Mouse (Mus musculus) MEL (cell line): ENCODE results near the gene Rpa1. TPM values are rescaled to one million over a fixed set of nuclear protein-coding genes. Genes with fewer than 3 reads are reported as not detected.

Experiments
- DNase-seq: peaks from one replicate; pipeline ENCODE4 v3.0.0; 2011; ENCODE audit warnings: low read depth, low spot score
- H3K27ac ChIP-seq: 2 replicates; pipeline ENCODE4 v1.5.1; 2012; ENCODE audit warnings: low read depth, mild to moderate bottlenecking, control low read depth, low read length, moderate library complexity; ENCODE audit not compliant: control insufficient read depth
- H3K27me3 ChIP-seq, 2 experiments: fragments of 150-350 bp in 1 of 2; sonication (generic) in 1 of 2; 2 replicates each; pipeline ENCODE4 v1.6.1; 2012; ENCODE audit warnings: low read length in 2 of 2, mild to moderate bottlenecking in 2 of 2, improper control_type of control experiment in 1 of 2, moderate library complexity in 1 of 2; ENCODE audit not compliant: insufficient read depth in 2 of 2, control insufficient read depth in 1 of 2
- H3K36me3 ChIP-seq, 2 experiments: 2 replicates each; pipeline ENCODE4 v1.6.1; 2012 to 2014; ENCODE audit warnings: low read length in 2 of 2, improper control_type of control experiment in 1 of 2, inconsistent platforms in 1 of 2, mild to moderate bottlenecking in 1 of 2; ENCODE audit not compliant: insufficient read depth in 2 of 2, control insufficient read depth in 1 of 2
- H3K4me1 ChIP-seq, 2 experiments: fragments of 150-350 bp in 1 of 2; sonication (generic) in 1 of 2; 2 replicates each; pipeline ENCODE4 v1.6.1; 2012; ENCODE audit warnings: low read length in 2 of 2, improper control_type of control experiment in 1 of 2, mild to moderate bottlenecking in 1 of 2; ENCODE audit not compliant: insufficient read depth in 2 of 2, control insufficient read depth in 1 of 2
- H3K4me3 ChIP-seq, 2 experiments: fragments of 150-350 bp in 1 of 2; sonication (generic) in 1 of 2; 2 replicates each; pipeline ENCODE4 v1.5.1; 2012; ENCODE audit warnings: low read depth in 2 of 2, low read length in 2 of 2, mild to moderate bottlenecking in 2 of 2, moderate library complexity in 2 of 2, control low read depth in 1 of 2, improper control_type of control experiment in 1 of 2; ENCODE audit not compliant: control insufficient read depth in 1 of 2, insufficient read depth in 1 of 2
- H3K79me2 ChIP-seq: 2 replicates; pipeline ENCODE4 v1.6.1; 2012; ENCODE audit warnings: mild to moderate bottlenecking, low read length, moderate library complexity; ENCODE audit not compliant: control insufficient read depth, poor library complexity, insufficient read depth
- H3K9ac ChIP-seq: 2 replicates; pipeline ENCODE4 v1.6.1; 2012; ENCODE audit warnings: low read depth, mild to moderate bottlenecking, control low read depth, low read length, moderate library complexity; ENCODE audit not compliant: control insufficient read depth, poor library complexity, severe bottlenecking
- H3K9me3 ChIP-seq: fragments of 150-350 bp; sonication (generic); replicated peaks from 2 replicates; pipeline ENCODE4 v1.6.1; 2012; ENCODE audit warnings: mild to moderate bottlenecking, low read length, improper control_type of control experiment, moderate library complexity; ENCODE audit not compliant: insufficient read depth
- BHLHE40 ChIP-seq: IDR thresholded peaks from 2 replicates; pipeline ENCODE4 v1.6.1; 2012; ENCODE audit warnings: low read depth, mild to moderate bottlenecking, inconsistent platforms, low read length, improper control_type of control experiment, borderline replicate concordance
- CHD1 ChIP-seq: IDR thresholded peaks from 2 replicates; pipeline ENCODE4 v1.6.1; 2012; ENCODE audit warnings: low read depth, mild to moderate bottlenecking, inconsistent platforms, low read length, improper control_type of control experiment
- CHD2 ChIP-seq: IDR thresholded peaks from 2 replicates; pipeline ENCODE4 v1.6.1; 2011; ENCODE audit warnings: low read length, improper control_type of control experiment
- E2F4 ChIP-seq: IDR thresholded peaks from 2 replicates; pipeline ENCODE4 v1.6.1; 2011; ENCODE audit warnings: low read depth, low read length, improper control_type of control experiment, borderline replicate concordance
- GATA1 ChIP-seq: IDR thresholded peaks from 2 replicates; pipeline ENCODE4 v1.6.1; 2011; ENCODE audit warnings: low read depth, low read length, improper control_type of control experiment
- JUND ChIP-seq: IDR thresholded peaks from 2 replicates; pipeline ENCODE4 v1.6.1; 2011; ENCODE audit warnings: low read depth, mild to moderate bottlenecking, improper control_type of control experiment, low read length
- KAT2A ChIP-seq: conservative IDR thresholded peaks from 2 replicates; pipeline ENCODE4 v1.6.1; 2012; ENCODE audit warnings: low read depth, low read length, improper control_type of control experiment, inconsistent platforms
- MAZ ChIP-seq: IDR thresholded peaks from 2 replicates; pipeline ENCODE4 v1.6.1; 2012; ENCODE audit warnings: low read depth, mild to moderate bottlenecking, inconsistent platforms, low read length, improper control_type of control experiment
- MXI1 ChIP-seq: IDR thresholded peaks from 2 replicates; pipeline ENCODE4 v1.6.1; 2011; ENCODE audit warnings: mild to moderate bottlenecking, low read depth, low read length, improper control_type of control experiment
- MYB ChIP-seq: IDR thresholded peaks from 2 replicates; pipeline ENCODE4 v1.6.1; 2011; ENCODE audit warnings: mild to moderate bottlenecking, low read depth, low read length, improper control_type of control experiment
- MYC ChIP-seq: IDR thresholded peaks from 2 replicates; pipeline ENCODE4 v1.6.1; 2011; ENCODE audit warnings: low read depth, mild to moderate bottlenecking, low read length, improper control_type of control experiment, moderate library complexity
- NRF1 ChIP-seq: IDR thresholded peaks from 2 replicates; pipeline ENCODE4 v1.6.1; 2014; ENCODE audit warnings: low read depth, mild to moderate bottlenecking, inconsistent platforms, low read length, improper control_type of control experiment, moderate library complexity; ENCODE audit not compliant: poor library complexity, insufficient read depth, severe bottlenecking
- POLR2AphosphoS2 ChIP-seq: IDR thresholded peaks from 2 replicates; pipeline ENCODE4 v1.6.1; 2011; ENCODE audit warnings: low read length, improper control_type of control experiment
- POLR2AphosphoS5 ChIP-seq: IDR thresholded peaks from 2 replicates; pipeline ENCODE4 v1.6.1; 2012; ENCODE audit warnings: low read depth, borderline replicate concordance, mild to moderate bottlenecking, inconsistent platforms, low read length, moderate library complexity, mixed read lengths
- RAD21 ChIP-seq: IDR thresholded peaks from 2 replicates; pipeline ENCODE4 v1.6.1; 2011; ENCODE audit warnings: mild to moderate bottlenecking, low read depth, low read length, improper control_type of control experiment
- RCOR1 ChIP-seq: IDR thresholded peaks from 2 replicates; pipeline ENCODE4 v1.6.1; 2012; ENCODE audit warnings: low read depth, mild to moderate bottlenecking, inconsistent platforms, low read length, improper control_type of control experiment
- SIN3A ChIP-seq: IDR thresholded peaks from 2 replicates; pipeline ENCODE4 v1.6.1; 2012; ENCODE audit warnings: low read length, improper control_type of control experiment, inconsistent platforms
- SMC3 ChIP-seq: IDR thresholded peaks from 2 replicates; pipeline ENCODE4 v1.6.1; 2011; ENCODE audit warnings: low read depth, low read length, improper control_type of control experiment
- TBP ChIP-seq: IDR thresholded peaks from 2 replicates; pipeline ENCODE4 v1.8.0; 2011; ENCODE audit warnings: low read depth, low read length, improper control_type of control experiment
- TCF12 ChIP-seq: IDR thresholded peaks from 2 replicates; pipeline ENCODE4 v1.6.1; 2014; ENCODE audit warnings: low read depth, mild to moderate bottlenecking, inconsistent platforms, low read length, improper control_type of control experiment, moderate library complexity
- UBTF ChIP-seq: IDR thresholded peaks from 2 replicates; pipeline ENCODE4 v1.6.1; 2012; ENCODE audit warnings: low read depth, mild to moderate bottlenecking, inconsistent platforms, low read length, improper control_type of control experiment, moderate library complexity, borderline replicate concordance; ENCODE audit not compliant: insufficient read depth
- USF1 ChIP-seq: IDR thresholded peaks from 2 replicates; pipeline ENCODE4 v1.6.1; 2014; ENCODE audit warnings: low read depth, mild to moderate bottlenecking, inconsistent platforms, low read length, improper control_type of control experiment, moderate library complexity
- ZC3H11A ChIP-seq: IDR thresholded peaks from 2 replicates; pipeline ENCODE4 v1.6.1; 2012; ENCODE audit warnings: low read depth, mild to moderate bottlenecking, inconsistent platforms, low read length, improper control_type of control experiment
- ZKSCAN1 ChIP-seq: IDR thresholded peaks from 2 replicates; pipeline ENCODE4 v1.6.1; 2012; ENCODE audit warnings: low read depth, mild to moderate bottlenecking, inconsistent platforms, low read length, improper control_type of control experiment, moderate library complexity
- polyA plus RNA-seq, 2 experiments: library from polyadenylated mRNA; stranded (reverse) in 1 of 2; unstranded in 1 of 2; fragments of >175 nt in 1 of 2; fragments of >200 nt in 1 of 2; gene quantifications; 2 replicates each; pipeline versions ENCODE4 v1.2.1 to v1.2.4; 2012; ENCODE audit warnings: low replicate concordance in 2 of 2, low read depth in 1 of 2; ENCODE audit not compliant: insufficient read length in 2 of 2, insufficient read depth in 1 of 2, missing spikeins in 1 of 2
- total RNA-seq: library from RNA; depleted of rRNA; stranded (reverse); fragments of 300-350 nt; gene quantifications from 2 replicates; pipeline ENCODE4 v1.2.3, GENCODE M21; 2012

Rpa1 gene
- total and polyA plus RNA-seq, 3 experiments = 179 to 481 (median 242) TPM

GRCm38 (mm10) chr11:75275035-75275434 lies 73.1 kb downstream of the Rpa1 start:
- no peaks in the 10 kb centered on the region for H3K9me3 ChIP-seq
- H3K79me2 ChIP-seq = no peaks in the 10 kb centered on the region
- no peak overlapping the region for H3K4me3 ChIP-seq
- H3K9ac ChIP-seq = no peak overlapping the region
- no peak overlapping the region for H3K27ac ChIP-seq
- TF ChIP-seq POLR2AphosphoS2 = no peak
- no peak for TF ChIP-seq MYC
- no peak for TF ChIP-seq SIN3A
- TF ChIP-seq TBP = no peak
- TF ChIP-seq RCOR1 = no peak
- TF ChIP-seq MXI1 = no peak
- TF ChIP-seq NRF1 = no peak
- no peak for TF ChIP-seq CHD2
- TF ChIP-seq POLR2AphosphoS5 = no peak
- TF ChIP-seq MYB = no peak
- TF ChIP-seq KAT2A = no peak
- H3K27me3 ChIP-seq = no peaks in the 10 kb centered on the region
- no peak for DNase-seq
- H3K36me3 ChIP-seq = peaks cover 0 to 13% of the 10 kb centered on the region in 2 experiments; a peak in 2 of 4 replicates
- H3K4me1 ChIP-seq = peaks cover 2 to 22% of the 10 kb centered on the region in 2 experiments

GRCm38 (mm10) chr11:75273466-75273865 lies 74.7 kb downstream of the Rpa1 start:
- Histone ChIP-seq H3K36me3 (peaks cover 0 to 17% of the 10 kb centered on the region in 2 experiments; a peak in 2 of 4 replicates), H3K9ac (no peak overlapping the region)
- no peak for TF ChIP-seq ZKSCAN1
- no peak for TF ChIP-seq E2F4
- TF ChIP-seq BHLHE40 = no peak
- TF ChIP-seq CHD1 = no peak
- no peak for TF ChIP-seq GATA1
- no peak for TF ChIP-seq NRF1
- TF ChIP-seq POLR2AphosphoS5 = no peak
- TF ChIP-seq UBTF = no peak
- TF ChIP-seq ZC3H11A = no peak
- TF ChIP-seq SMC3 = no peak
- TF ChIP-seq TCF12 = no peak
- TF ChIP-seq RCOR1 = no peak
- no peak for TF ChIP-seq USF1
- TF ChIP-seq TBP = no peak
- no peak for TF ChIP-seq MAZ
- TF ChIP-seq JUND = no peak
- no peak for TF ChIP-seq RAD21
- no peak for TF ChIP-seq SIN3A
- TF ChIP-seq, all 39 proteins: peak for 0
- no peak for DNase-seq
- Histone ChIP-seq H3K4me1 (peaks cover 2 to 24% of the 10 kb centered on the region in 2 experiments; a peak in 3 of 4 replicates), H3K27me3 (no peaks in the 10 kb centered on the region), H3K27ac (no peak overlapping the region), H3K79me2 (no peaks in the 10 kb centered on the region), H3K4me3 (no peak overlapping the region), H3K9me3 (no peaks in the 10 kb centered on the region)
